Mouse (Mus musculus): ENCODE data around the gene Foxm1.
A peak's percentile ranks its signal among the peaks of the same experiment; 100 is the strongest.
"Not testable (repeated sequence)": the region's sequence is repeated elsewhere in the genome, so short reads cannot be mapped to it uniquely, and the experiment has no call there.

Foxm1 gene

DNA sequence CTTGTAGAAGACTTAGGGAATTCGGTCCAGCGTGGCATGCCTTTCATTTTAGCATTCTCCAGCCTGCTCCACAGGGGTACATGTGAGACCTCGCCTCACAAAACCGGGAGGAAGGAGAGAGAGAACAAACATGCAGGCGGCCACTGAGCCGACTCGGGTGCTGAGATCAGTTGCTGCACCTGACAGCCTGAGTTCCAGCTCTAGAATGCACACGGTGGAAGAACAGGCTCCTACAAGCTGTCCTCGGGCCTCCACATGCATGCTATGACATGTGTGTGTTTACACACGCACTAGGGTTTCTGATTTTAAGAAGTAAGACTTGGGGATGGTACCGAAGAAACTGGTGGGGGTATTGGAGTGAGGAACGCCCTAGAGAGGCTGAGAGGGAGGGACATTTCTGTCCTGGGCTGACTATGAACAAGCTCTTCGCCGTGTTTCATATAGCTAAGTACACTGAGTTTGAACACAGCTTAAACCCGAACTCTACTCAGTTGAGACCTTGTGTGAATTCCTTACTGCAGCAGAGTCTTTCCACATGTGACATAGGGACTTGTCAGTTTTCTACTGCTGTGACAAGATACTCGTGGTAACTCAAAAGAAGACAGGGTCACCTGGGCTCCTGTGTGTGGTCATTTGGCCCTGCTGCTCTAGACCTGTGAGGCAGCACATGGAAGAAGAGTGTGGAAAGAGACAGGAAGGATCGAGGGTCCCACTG lies 13.8 kb downstream of the Foxm1 start:
- DNase-seq = no peak

- DNase-seq = no peak
Observed at GRCm38 (mm10) chr6:128379636-128380035, 16.9 kb downstream of the Foxm1 start.

DNA sequence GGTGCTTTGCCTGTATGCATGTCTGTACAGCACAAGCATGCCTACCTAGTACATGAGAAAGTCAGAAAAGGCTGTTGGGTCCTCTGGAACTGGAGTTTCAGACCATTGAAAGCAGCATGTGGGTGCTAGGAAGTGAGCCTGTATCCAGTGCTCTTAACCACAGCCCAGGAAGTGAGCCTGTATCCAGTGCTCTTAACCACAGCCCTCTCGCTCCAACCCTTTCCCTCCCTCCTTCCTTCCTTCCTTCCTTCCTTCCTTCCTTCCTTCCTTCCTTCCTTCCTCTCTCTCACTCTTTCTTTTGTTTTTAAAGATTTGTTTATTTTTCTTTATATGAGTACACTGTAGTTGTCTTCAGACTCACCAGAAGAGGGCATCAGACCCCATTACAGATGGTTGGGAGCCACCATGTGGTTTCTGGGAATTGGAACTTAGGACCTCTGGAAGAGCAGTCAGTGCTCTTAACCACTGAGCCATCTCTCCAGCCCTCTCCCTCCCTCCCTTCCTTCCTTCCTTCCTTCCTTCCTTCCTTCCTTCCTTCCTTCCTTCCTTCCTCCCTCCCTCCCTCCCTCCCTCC lies 17.9 kb downstream of the Foxm1 start:
- not testable (repeated sequence) for DNase-seq

DNA sequence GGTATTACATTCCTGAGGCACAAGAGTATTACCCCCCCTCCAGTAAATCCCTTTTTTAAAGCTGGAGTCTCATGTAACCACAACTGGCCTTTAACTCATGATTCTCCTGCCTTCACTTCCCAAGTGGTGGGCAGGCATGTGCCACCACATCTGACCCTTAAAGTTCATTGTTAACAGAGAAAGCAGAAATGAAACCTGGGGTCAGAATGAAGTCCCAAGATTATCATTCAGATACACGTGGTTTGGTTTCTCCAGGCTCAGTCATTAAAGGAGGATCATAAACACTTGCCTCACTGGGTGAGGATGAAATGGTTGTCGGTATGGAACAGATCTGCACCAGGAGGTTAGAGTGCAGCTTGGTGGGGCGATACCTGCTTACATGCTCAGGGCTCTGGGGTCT lies 18.5 kb downstream of the Foxm1 start:
- no peak for DNase-seq

- no peak for DNase-seq
Observed at GRCm38 (mm10) chr6:128383752-128384151, 21.0 kb downstream of the Foxm1 start.

GRCm38 (mm10) chr6:128385026-128385425 lies 22.3 kb downstream of the Foxm1 start:
- DNase-seq = no peak

- DNase-seq = no peak
Observed at GRCm38 (mm10) chr6:128389185-128389584, 26.4 kb downstream of the Foxm1 start.

GRCm38 (mm10) chr6:128390683-128391082 lies 27.9 kb downstream of the Foxm1 start:
- no peak for DNase-seq

GRCm38 (mm10) chr6:128397574-128398261 lies 35.0 kb downstream of the Foxm1 start:
- no peak for DNase-seq

DNA sequence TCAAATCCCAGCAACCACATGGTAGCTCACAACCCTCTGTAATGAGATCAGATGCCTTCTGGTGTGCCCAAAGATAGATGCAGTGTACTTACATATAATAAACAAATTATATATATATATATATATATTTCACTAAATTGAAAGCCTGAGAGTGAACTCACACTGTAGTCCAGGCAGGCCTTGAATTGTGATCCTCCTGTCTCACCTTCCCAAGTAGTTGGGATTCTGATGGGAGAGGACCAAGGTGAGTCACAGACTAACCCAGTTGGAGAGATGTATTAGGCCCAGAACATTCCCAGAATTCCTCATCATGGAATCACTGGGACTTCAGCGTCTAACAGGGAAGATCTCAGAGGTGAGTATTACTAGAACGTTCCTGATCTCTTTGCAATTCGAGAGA lies 36.2 kb downstream of the Foxm1 start, which contains the start of gene Nrip2:
Gene Nrip2 (plus strand): TSS at position 301 of the 400 bp plus-strand sequence.
- no peak for DNase-seq

DNA sequence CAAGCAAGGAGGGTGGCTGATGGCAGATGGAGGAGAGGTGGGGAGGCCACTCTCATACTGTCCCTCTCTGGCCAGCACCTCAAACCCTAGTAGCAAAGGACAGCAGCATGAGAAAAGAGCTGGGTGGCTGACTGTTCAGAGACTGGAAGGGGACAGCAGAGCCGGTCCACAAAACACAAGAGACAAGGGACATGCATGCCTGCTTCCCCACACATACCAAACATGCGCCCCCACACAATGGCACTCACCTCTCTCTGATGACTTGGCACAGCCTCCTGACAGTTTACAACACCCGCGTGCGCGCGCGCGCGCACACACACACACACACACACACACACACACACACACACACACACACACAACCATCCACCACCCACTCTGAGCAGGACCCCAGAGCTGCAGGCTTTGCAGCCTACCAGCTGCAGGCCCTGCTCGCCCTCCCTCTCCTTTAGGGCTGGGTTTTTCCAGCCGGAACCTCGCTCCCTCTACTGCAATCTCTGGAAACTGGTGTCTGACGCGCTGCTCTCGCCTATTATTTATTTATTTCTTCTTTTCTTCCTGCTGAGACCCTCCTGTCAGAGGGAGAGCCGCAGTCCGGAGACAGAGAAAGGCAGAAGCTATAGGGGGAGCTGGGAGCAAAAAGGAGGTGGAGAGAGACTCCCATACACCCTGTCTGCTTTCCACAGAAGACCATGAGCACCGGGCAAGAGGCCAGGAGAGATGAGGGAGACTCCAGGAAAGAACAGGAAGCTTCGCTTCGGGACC lies 36.8 kb downstream of the Foxm1 start:
- DNase-seq = peak; percentile 61

- DNase-seq = no peak
Observed at GRCm38 (mm10) chr6:128404708-128405107, 41.9 kb downstream of the Foxm1 start.

- no peak for DNase-seq
Observed at GRCm38 (mm10) chr6:128408544-128409125, 45.9 kb downstream of the Foxm1 start.

DNA sequence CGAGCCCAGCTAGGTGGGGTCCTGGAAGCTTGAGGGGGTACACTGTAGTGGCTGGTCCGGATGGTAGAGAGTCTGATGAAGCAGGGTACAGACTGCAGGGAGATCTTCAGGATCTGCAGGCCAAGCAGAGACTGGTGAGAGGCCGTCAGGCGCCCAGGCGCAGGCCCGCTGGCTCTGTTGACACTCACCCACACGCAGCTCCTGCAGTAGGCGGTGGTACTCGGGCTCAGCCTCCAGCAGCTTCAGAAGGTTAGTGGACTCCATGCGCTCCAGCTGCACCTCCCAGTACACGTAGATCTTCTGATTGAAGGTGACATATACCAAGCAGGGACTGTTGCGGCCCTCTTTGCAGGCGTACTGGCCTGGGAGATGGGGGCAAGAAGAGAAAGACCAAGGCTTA lies 47.5 kb downstream of the Foxm1 start:
- DNase-seq = no peak

GRCm38 (mm10) chr6:128411115-128411514 lies 48.3 kb downstream of the Foxm1 start:
- DNase-seq = peak; percentile 87

GRCm38 (mm10) chr6:128416169-128416568 lies 53.4 kb downstream of the Foxm1 start:
- DNase-seq = no peak

- DNase-seq = no peak
Observed at GRCm38 (mm10) chr6:128418076-128418475, 55.3 kb downstream of the Foxm1 start.

- no peak for DNase-seq
Observed at GRCm38 (mm10) chr6:128421036-128421435, 58.3 kb downstream of the Foxm1 start.

- DNase-seq = no peak
Observed at GRCm38 (mm10) chr6:128421480-128421879, 58.7 kb downstream of the Foxm1 start.

DNA sequence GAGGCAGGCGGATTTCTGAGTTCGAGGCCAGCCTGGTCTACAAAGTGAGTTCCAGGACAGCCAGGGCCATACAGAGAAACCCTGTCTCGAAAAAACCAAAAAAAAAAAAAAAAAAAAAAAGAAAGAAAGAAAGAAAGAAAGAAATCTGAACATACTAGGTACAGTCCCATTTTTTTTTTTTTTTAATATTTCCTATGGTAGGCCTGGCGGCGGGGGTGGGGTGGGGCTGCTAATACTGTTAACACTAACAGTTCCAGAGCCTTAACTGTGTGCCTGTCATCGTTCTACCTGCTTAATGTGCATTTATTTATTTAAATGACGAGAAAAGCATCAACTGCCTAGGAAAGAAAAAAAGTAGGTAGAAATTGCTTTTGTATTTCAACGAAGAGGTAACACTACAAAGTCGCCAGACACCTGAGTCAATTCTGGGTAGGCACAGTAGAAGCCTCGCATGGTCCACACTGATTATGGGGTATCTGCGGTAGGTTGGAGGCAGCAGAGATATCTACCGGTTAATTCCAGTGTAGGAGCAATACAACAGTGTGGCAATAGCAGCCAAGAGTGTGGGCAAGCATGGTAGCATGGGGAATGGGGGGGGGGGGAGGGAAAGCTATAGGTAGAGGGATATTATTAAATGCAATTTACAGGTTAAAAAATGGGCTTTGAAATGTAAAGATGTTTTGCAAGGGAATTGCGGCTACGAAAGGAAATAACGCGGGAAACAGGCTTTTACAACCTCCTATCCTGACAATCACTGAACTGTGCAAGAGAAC lies 60.9 kb downstream of the Foxm1 start:
- DNase-seq = no peak

- peak; percentile 91 for DNase-seq
Observed at GRCm38 (mm10) chr6:128424269-128425019, 61.7 kb downstream of the Foxm1 start, which contains the start of gene Itfg2. Itfg2 (minus strand) TSS chr6:128424931.

Measured in right cerebral cortex, postnatal 4 days (tissue).